Mouse (Mus musculus): Measurements from ENCODE around the gene Slc8a3. TPM values are rescaled to one million over a fixed set of nuclear protein-coding genes. Genes with fewer than 3 reads are reported as not detected.

Slc8a3 gene
- polyA plus RNA-seq, 1 experiment = not detected

GRCm38 (mm10) chr12:81315953-81316352 lies 17.0 kb downstream of the Slc8a3 start:
- H3K4me3 ChIP-seq (replicated peaks) = no peak overlapping the region
- no peaks in the 10 kb centered on the region for H3K27me3 ChIP-seq (ENCODE audit: control insufficient read depth)
- peaks cover 14% of the 10 kb centered on the region for H3K9me3 ChIP-seq (ENCODE audit: control insufficient read depth, low read length)
- no peaks in the 10 kb centered on the region for H3K4me1 ChIP-seq (ENCODE audit: control insufficient read depth)
- H3K36me3 ChIP-seq (ENCODE audit: control insufficient read depth) = no peaks in the 10 kb centered on the region
- TF ChIP-seq GATA1 (IDR thresholded peaks at IDR 0.05; ENCODE audit: low read length) (no peak), TAL1 (IDR thresholded peaks at IDR 0.05; ENCODE audit: low read length) (no peak)

GRCm38 (mm10) chr12:81303626-81304025 lies 29.4 kb downstream of the Slc8a3 start:
- Histone ChIP-seq H3K4me3 (replicated peaks) (no peak overlapping the region), H3K4me1 (ENCODE audit: control insufficient read depth) (no peaks in the 10 kb centered on the region), H3K36me3 (ENCODE audit: control insufficient read depth) (no peaks in the 10 kb centered on the region), H3K27me3 (ENCODE audit: control insufficient read depth) (no peaks in the 10 kb centered on the region), H3K9me3 (ENCODE audit: control insufficient read depth, low read length) (no peaks in the 10 kb centered on the region)
- TF ChIP-seq GATA1 (IDR thresholded peaks at IDR 0.05; ENCODE audit: low read length) = no peak
- no peak for TF ChIP-seq TAL1 (IDR thresholded peaks at IDR 0.05; ENCODE audit: low read length)

- Histone ChIP-seq H3K4me3 (replicated peaks) (no peak overlapping the region), H3K27me3 (ENCODE audit: control insufficient read depth) (no peaks in the 10 kb centered on the region), H3K36me3 (ENCODE audit: control insufficient read depth) (no peaks in the 10 kb centered on the region), H3K4me1 (ENCODE audit: control insufficient read depth) (no peaks in the 10 kb centered on the region), H3K9me3 (ENCODE audit: control insufficient read depth, low read length) (no peaks in the 10 kb centered on the region; the same call in 1 of the 2 replicates)
- TF ChIP-seq TAL1 (IDR thresholded peaks at IDR 0.05; ENCODE audit: low read length) (no peak), GATA1 (IDR thresholded peaks at IDR 0.05; ENCODE audit: low read length) (no peak)
Observed at GRCm38 (mm10) chr12:81294613-81295012, 38.4 kb downstream of the Slc8a3 start.

GRCm38 (mm10) chr12:81278031-81278430 lies 54.9 kb downstream of the Slc8a3 start:
- Histone ChIP-seq H3K4me3 (replicated peaks) (no peak overlapping the region), H3K9me3 (ENCODE audit: control insufficient read depth, low read length) (no peaks in the 10 kb centered on the region), H3K36me3 (ENCODE audit: control insufficient read depth) (no peaks in the 10 kb centered on the region), H3K27me3 (ENCODE audit: control insufficient read depth) (no peaks in the 10 kb centered on the region), H3K4me1 (ENCODE audit: control insufficient read depth) (no peaks in the 10 kb centered on the region)
- TF ChIP-seq GATA1 (IDR thresholded peaks at IDR 0.05; ENCODE audit: low read length) = no peak
- no peak for TF ChIP-seq TAL1 (IDR thresholded peaks at IDR 0.05; ENCODE audit: low read length)

GRCm38 (mm10) chr12:81274616-81275015 lies 58.4 kb downstream of the Slc8a3 start:
- no peaks in the 10 kb centered on the region for H3K4me1 ChIP-seq (ENCODE audit: control insufficient read depth)
- H3K9me3 ChIP-seq (ENCODE audit: control insufficient read depth, low read length) = no peaks in the 10 kb centered on the region
- H3K36me3 ChIP-seq (ENCODE audit: control insufficient read depth) = no peaks in the 10 kb centered on the region
- TF ChIP-seq TAL1 (IDR thresholded peaks at IDR 0.05; ENCODE audit: low read length) (no peak), GATA1 (IDR thresholded peaks at IDR 0.05; ENCODE audit: low read length) (no peak)
- H3K27me3 ChIP-seq (ENCODE audit: control insufficient read depth) = no peaks in the 10 kb centered on the region
- no peak overlapping the region for H3K4me3 ChIP-seq (replicated peaks)

- Histone ChIP-seq H3K4me3 (replicated peaks) (no peak overlapping the region), H3K9me3 (ENCODE audit: control insufficient read depth, low read length) (no peaks in the 10 kb centered on the region), H3K4me1 (ENCODE audit: control insufficient read depth) (no peaks in the 10 kb centered on the region), H3K36me3 (ENCODE audit: control insufficient read depth) (no peaks in the 10 kb centered on the region), H3K27me3 (ENCODE audit: control insufficient read depth) (no peaks in the 10 kb centered on the region)
- TF ChIP-seq GATA1 (IDR thresholded peaks at IDR 0.05; ENCODE audit: low read length) (no peak), TAL1 (IDR thresholded peaks at IDR 0.05; ENCODE audit: low read length) (no peak)
Observed at GRCm38 (mm10) chr12:81273333-81273732, 59.6 kb downstream of the Slc8a3 start.

GRCm38 (mm10) chr12:81269246-81269645 lies 63.7 kb downstream of the Slc8a3 start:
- Histone ChIP-seq H3K4me3 (replicated peaks) (no peak overlapping the region), H3K4me1 (ENCODE audit: control insufficient read depth) (no peaks in the 10 kb centered on the region), H3K9me3 (ENCODE audit: control insufficient read depth, low read length) (no peaks in the 10 kb centered on the region), H3K36me3 (ENCODE audit: control insufficient read depth) (no peaks in the 10 kb centered on the region), H3K27me3 (ENCODE audit: control insufficient read depth) (no peaks in the 10 kb centered on the region)
- no peak for TF ChIP-seq TAL1 (IDR thresholded peaks at IDR 0.05; ENCODE audit: low read length)
- TF ChIP-seq GATA1 (IDR thresholded peaks at IDR 0.05; ENCODE audit: low read length) = no peak

GRCm38 (mm10) chr12:81262821-81263220 lies 70.2 kb downstream of the Slc8a3 start:
- Histone ChIP-seq H3K4me3 (replicated peaks) (no peak overlapping the region), H3K4me1 (ENCODE audit: control insufficient read depth) (no peaks in the 10 kb centered on the region), H3K36me3 (ENCODE audit: control insufficient read depth) (no peaks in the 10 kb centered on the region), H3K27me3 (ENCODE audit: control insufficient read depth) (no peaks in the 10 kb centered on the region), H3K9me3 (ENCODE audit: control insufficient read depth, low read length) (no peaks in the 10 kb centered on the region)
- TF ChIP-seq TAL1 (IDR thresholded peaks at IDR 0.05; ENCODE audit: low read length) = no peak

- TF ChIP-seq GATA1 (IDR thresholded peaks at IDR 0.05; ENCODE audit: low read length) (no peak), TAL1 (IDR thresholded peaks at IDR 0.05; ENCODE audit: low read length) (no peak)
- Histone ChIP-seq H3K9me3 (ENCODE audit: control insufficient read depth, low read length) (no peaks in the 10 kb centered on the region), H3K4me1 (ENCODE audit: control insufficient read depth) (no peaks in the 10 kb centered on the region), H3K27me3 (ENCODE audit: control insufficient read depth) (no peaks in the 10 kb centered on the region), H3K36me3 (ENCODE audit: control insufficient read depth) (no peaks in the 10 kb centered on the region), H3K4me3 (replicated peaks) (no peak overlapping the region)
Observed at GRCm38 (mm10) chr12:81258215-81258614, 74.8 kb downstream of the Slc8a3 start.

GRCm38 (mm10) chr12:81245411-81245810 lies 87.6 kb downstream of the Slc8a3 start:
- Histone ChIP-seq H3K36me3 (ENCODE audit: control insufficient read depth) (no peaks in the 10 kb centered on the region), H3K4me1 (ENCODE audit: control insufficient read depth) (no peaks in the 10 kb centered on the region), H3K27me3 (ENCODE audit: control insufficient read depth) (no peaks in the 10 kb centered on the region), H3K4me3 (replicated peaks) (no peak overlapping the region), H3K9me3 (ENCODE audit: control insufficient read depth, low read length) (no peaks in the 10 kb centered on the region)
- TF ChIP-seq GATA1 (IDR thresholded peaks at IDR 0.05; ENCODE audit: low read length) = no peak
- no peak for TF ChIP-seq TAL1 (IDR thresholded peaks at IDR 0.05; ENCODE audit: low read length)
